ENCODE assay signal across 7 mouse cellular contexts in genomic region chr1:88474598-88474997, GRCm38 (mm10). TPM values are rescaled to one million over a fixed set of nuclear protein-coding genes. Genes with fewer than 3 reads are reported as not detected.
A peak's percentile ranks its signal among the peaks of the same experiment; 100 is the strongest.
DNase-seq lines count a peak whose midpoint lies in the region; ATAC-seq and TF ChIP-seq lines count a peak whose summit lies in the region.

No protein-coding gene starts in this region.

- no peak for TF ChIP-seq CTCF in Patski (IDR thresholded peaks at IDR 0.05)

- 7% methylated on average over 7 of the region's 7 CpGs for WGBS in limb, embryonic 14.5 days

- CTCF ChIA-PET in Patski (lab: Charles Lee), result interaction anchor here (0.7 to 3.4 kb wide), 12 partner anchors 10 to 234 kb away, joined by 3 to 18 read pairs (median 4); no protein-coding TSS in a partner anchor

- DNase-seq in Patski (ENCODE audit: low read depth, low spot score), result peak; percentile 99
- DNase-seq in embryo, embryonic 11 days, result peak; percentile 64
- DNase-seq in heart, postnatal 14 days, result peak; percentile 68 to 81
- DNase-seq in limb, embryonic 14.5 days (ENCODE audit: low spot score), result peak; percentile 76
- DNase-seq in thymus, postnatal 14 days, result peak; percentile 28
- DNase-seq in layer of hippocampus, postnatal 25 days (ENCODE audit: extremely low spot score in 1 of 2, low spot score in 1 of 2), result no peak
- no peak for DNase-seq in frontal cortex, postnatal 25 days (ENCODE audit: low spot score in 2 of 2)

- no peak overlapping the region for H3K27ac ChIP-seq in limb, embryonic 14.5 days (replicated peaks; ENCODE audit: low read depth, low read length)

- ATAC-seq in Patski, result peak; percentile 82
- ATAC-seq in limb, embryonic 14.5 days (ENCODE audit: low FRiP score, low read depth), result peak; percentile 57

- H3K36me3 ChIP-seq in limb, embryonic 14.5 days (ENCODE audit: control insufficient read depth, insufficient read depth, low read length), result no peaks in the 10 kb centered on the region

- in situ Hi-C loops in Patski (cut with MboI; ENCODE audit: low pct_unique_long_range_greater_than_20kb), result no loop called here

- no peak for TF ChIP-seq POLR2A in limb, embryonic 14.5 days (IDR thresholded peaks at IDR 0.05; ENCODE audit: borderline replicate concordance, extremely low read depth, insufficient read depth, insufficient read length)

- peaks cover 21% of the 10 kb centered on the region for H3K4me1 ChIP-seq in limb, embryonic 14.5 days (ENCODE audit: control insufficient read depth, insufficient read depth, low read length)

- POLR2A ChIA-PET in Patski (lab: Charles Lee), result interaction anchor here (0.6 to 3.6 kb wide), 7 partner anchors 9 to 227 kb away, joined by 3 to 23 read pairs (median 4); partner anchors contain the start of gene Arl4c

- no peaks in the 10 kb centered on the region for H3K9me3 ChIP-seq in limb, embryonic 14.5 days (ENCODE audit: control insufficient read depth, low read length)

- no peak overlapping the region for H3K4me2 ChIP-seq in limb, embryonic 14.5 days (replicated peaks; ENCODE audit: low read depth, low read length, severe bottlenecking)

- H3K27me3 ChIP-seq in Patski, result no peaks in the 10 kb centered on the region
- H3K27me3 ChIP-seq in limb, embryonic 14.5 days (ENCODE audit: control insufficient read depth, insufficient read depth, low read length), result no peaks in the 10 kb centered on the region

- no peak overlapping the region for H3K4me3 ChIP-seq in limb, embryonic 14.5 days (replicated peaks; ENCODE audit: low read length)

- intact Hi-C loops in heart, postnatal 14 days (cut with DNase I), result no loop called here

- no peak overlapping the region for H3K9ac ChIP-seq in limb, embryonic 14.5 days (ENCODE audit: low read depth, low read length, severe bottlenecking)

RNA-seq across cellular contexts. Expression of gene Glrp1, which starts 35.3 kb away (rescaled TPM):
- polyA plus RNA-seq in Patski (2021), result not detected
- total RNA-seq in heart, postnatal 14 days (2021), result not detected
- polyA plus RNA-seq in limb, embryonic 14.5 days (2012; rRNA removed), result 0.05 TPM in 1 of 2 replicates, not detected in the other
- not detected in 2 replicates for polyA plus RNA-seq in limb, embryonic 14.5 days (2014; fragmentation: Nextera tagmentation; extraction: Ambion mirVana)
- total RNA-seq in layer of hippocampus, postnatal 25 days (2021), result not detected

Comparison
In these comparisons a context has a peak if more than half of its experiments do, and no peak if none do; other contexts are left out.
1. DNase-seq: peak in Patski (single experiment), embryo, embryonic 11 days (single experiment), heart, postnatal 14 days (2 of 2), limb, embryonic 14.5 days (single experiment) and thymus, postnatal 14 days (single experiment); none in layer of hippocampus, postnatal 25 days (0 of 2) and frontal cortex, postnatal 25 days (0 of 2).